Mouse (Mus musculus): ENCODE data around the gene Sdad1.

DNA sequence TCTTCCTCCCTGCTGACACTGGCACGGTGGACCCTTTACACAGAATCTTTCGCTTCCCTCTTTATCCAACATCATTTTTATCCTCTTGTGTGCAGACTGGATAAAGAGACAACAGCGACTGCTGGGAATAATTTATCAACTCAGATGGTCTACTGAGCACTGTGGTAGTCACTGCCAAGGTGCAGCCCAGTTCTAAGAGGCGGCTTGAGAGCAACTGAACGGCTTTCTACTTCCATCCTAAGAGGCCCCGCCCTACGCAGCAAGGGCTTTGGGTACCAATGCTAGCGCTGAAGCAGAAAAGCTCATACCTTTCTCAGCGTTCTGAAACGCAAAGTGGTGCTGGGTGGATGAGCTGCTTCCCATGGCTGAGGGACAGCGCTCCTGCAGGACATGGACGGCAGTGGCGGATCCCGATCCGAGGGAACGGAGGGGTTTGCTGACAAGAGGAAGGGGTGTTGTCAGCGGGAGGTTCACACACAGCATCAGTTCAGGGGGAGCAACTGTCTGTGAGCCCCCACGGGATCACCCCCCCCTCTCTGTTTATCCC lies 57.4 kb downstream of the Sdad1 start:
- TF ChIP-seq POLR2A (IDR thresholded peaks at IDR 0.05; ENCODE audit: insufficient read length, low read depth) (no peak), MYOG (IDR thresholded peaks at IDR 0.05; ENCODE audit: control insufficient read depth in 1 of 3, insufficient read depth in 1 of 3, insufficient read length in 2 of 3, low read depth in 2 of 3) (no peak), SRF (IDR thresholded peaks at IDR 0.05; ENCODE audit: control insufficient read depth, insufficient read length, low read depth) (no peak), USF1 (IDR thresholded peaks at IDR 0.05; ENCODE audit: low read depth) (no peak), E2F4 (IDR thresholded peaks at IDR 0.05; ENCODE audit: insufficient read depth) (no peak), POLR2AphosphoS2 (IDR thresholded peaks at IDR 0.05; ENCODE audit: insufficient read length, low read depth) (no peak)
